Mouse (Mus musculus) thymus, postnatal 4 days (tissue): Measurements from ENCODE around the gene Plp2.
"Not testable (repeated sequence)": the region's sequence is repeated elsewhere in the genome, so short reads cannot be mapped to it uniquely, and the experiment has no call there.

Experiments
- DNase-seq: peaks from one replicate; pipeline ENCODE4 v3.0.0; 2021

Gene Plp2

DNA sequence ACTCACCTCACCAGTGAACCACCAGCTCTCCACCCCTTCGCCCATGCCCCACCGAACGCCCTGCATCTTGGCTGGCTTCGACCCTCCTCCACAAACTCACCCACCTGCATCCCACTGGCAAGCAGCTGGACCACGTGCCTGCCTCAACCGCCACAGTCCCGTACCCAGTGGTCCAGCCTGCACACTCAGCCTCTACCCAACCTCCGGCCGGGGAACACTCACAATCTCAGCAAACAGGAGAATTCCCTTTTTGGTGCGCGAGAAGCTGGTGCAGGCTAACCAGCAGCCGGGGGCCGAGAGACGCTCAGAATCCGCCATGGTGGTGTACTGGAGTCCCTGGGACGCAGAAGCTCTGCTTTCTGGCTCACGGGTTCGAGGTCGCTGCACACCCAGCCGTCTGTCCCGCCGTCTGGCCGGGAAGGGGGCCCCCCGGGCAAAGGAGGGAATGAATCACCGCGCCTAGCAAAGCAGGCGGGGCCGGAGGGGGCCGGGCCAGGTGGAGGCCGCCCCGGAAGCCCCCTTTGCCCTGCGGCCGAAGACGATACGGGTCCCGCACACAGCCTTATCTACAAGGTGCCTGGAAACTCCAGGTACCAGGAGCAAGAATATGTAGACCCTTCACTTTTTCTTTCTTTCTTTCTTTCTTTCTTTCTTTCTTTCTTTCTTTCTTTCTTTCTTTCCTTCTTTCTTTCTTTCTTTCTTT lies at the start of gene Plp2:
Gene Plp2 (minus strand): TSS at position 470 of the 703 bp plus-strand sequence.
- peak; percentile 57 for DNase-seq

DNA sequence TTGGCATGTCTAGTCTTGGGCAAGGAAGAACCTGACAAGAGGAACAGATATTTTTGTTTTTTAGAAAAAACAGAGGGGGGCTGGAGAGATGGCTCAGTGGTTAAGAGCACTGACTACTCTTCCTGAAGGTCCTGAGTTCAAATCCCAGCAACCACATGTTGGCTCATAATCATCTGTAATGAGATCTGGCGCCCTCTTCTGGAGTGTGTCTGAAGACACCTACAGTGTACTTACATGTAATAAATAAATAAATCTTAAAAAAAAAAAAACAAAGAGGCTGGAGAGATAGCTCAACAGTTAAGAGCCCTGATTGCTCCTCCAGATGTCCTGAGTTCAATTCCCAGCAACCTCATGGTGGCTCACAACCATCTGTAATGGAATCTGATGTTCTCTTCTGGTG lies 44.9 kb upstream of the Plp2 start:
- peak; percentile 43 for DNase-seq

DNA sequence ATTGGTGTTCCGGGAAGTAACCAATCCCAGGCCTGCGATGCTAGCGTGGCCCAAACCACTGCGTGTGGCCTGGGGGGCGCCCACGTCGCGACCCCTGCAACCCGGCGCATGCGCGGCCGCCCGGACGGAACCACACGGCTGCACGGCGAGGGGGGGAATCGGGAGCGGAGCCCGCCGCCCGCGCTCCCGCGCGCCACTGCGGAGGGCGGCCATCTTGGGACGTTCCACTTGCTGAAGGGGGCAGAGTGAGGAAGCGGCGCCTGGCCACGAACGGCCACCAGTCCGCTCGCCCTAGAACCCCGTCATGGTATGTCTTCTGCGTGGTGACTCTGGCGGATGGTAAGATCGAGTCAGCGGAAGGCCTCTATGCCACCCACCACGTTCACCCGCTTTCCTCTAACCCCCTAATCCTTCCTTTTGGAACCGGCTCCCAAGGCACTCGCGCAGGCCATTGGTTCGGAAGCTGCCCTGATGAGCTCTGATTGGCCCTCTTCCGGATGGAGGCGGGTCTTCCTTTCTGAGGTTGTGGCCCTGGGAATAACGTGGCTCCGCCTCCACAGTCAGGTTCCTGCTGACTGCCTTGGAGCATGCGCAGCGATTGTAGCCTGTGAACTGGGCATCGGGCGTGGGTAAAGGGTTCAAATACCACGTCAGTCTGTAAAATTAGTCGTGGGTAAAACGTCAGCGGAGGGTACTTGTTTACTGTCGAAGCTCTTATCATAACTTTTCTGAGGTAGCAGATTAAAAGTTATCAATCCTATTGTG lies 43.1 kb upstream of the Plp2 start, which contains the start of gene Wdr45:
Gene Wdr45 (plus strand): TSS at position 199 of the 765 bp plus-strand sequence.
- DNase-seq = peak; percentile 90

DNA sequence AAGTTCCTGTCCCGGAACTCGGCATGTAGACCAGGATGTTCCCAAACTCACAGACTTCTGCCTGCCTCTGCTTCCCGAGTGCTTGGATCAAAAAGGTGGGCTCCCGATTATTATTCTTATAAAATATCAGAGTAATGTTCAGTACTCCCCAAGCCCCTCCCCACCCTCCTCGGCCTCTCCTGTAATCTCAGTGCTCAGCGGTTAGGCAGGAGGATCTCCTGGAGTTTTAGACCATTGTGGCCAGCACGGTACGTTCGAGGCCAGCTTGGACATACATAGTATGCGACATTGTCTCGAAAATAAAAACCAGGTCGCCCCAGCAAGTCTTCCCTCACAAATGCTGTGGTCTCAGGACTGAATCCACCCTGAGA lies 42.6 kb upstream of the Plp2 start:
- DNase-seq = not testable (repeated sequence)

GRCm38 (mm10) chrX:7696954-7697381 lies 25.8 kb upstream of the Plp2 start, which contains the start of gene Gpkow:
Gene Gpkow, plus strand, starts transcription at chrX:7697131.
- peak; percentile 75 for DNase-seq

DNA sequence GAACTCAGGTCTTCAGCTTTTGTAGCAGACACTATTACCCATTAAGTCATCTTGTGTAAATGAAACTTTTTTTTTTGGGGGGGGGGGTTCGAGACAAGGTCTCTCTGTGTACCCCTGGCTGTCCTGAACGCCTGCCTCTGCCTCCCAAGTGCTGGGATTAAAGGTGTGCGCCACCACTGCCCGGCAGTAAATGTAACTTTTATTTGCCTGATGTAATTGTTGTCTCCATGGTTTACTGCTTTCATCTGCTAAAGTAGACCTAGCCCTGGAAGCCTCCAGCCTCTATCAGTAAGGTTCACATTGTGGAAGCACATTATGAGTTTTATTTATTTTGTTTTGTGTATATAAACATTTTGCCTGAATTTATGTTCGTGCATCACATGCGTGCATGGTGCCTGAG lies 25.3 kb upstream of the Plp2 start:
- no peak for DNase-seq

DNA sequence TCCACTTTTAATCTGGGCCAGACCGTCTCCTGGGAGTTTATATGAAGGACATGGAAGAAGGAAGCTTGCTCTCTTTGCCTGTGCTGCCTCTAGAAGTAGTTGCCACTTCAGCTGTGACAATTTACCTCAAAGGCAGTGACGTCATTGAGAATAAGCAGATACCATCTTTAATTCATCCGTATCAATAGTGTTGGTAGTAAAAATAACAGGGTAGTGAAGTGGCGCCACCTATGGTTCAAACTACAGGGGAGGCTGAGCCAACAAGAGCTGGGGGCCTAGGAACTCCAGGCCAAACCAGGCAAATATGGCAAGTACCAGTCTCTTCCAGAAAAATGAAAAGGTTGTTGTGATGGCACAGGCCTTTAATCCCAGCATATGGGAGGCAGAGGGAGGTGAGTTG lies 21.7 kb upstream of the Plp2 start:
- peak; percentile 60 for DNase-seq

GRCm38 (mm10) chrX:7690486-7690885 lies 19.3 kb upstream of the Plp2 start:
- DNase-seq = no peak

- no peak for DNase-seq
Observed at GRCm38 (mm10) chrX:7688321-7688720, 17.1 kb upstream of the Plp2 start.

DNA sequence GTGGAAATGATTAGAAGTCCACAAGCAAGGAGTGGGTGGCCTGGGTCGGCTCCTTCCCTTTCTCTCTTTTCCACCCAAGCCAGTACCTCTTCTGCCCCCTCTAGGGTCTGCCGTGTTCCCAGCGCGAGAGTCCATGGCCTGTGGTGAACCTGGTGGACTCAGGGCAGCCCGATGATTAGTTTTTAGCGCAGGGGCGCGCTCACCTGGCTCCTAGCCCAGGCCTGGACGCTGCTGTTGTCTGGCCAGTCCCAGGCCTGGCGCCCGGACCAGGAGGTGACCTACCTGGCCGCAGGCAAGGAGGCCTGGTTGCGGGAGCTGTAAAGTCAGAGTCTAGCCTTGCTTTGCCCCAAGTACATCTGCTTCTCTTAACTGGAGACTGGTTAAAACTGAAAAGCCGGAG lies 9.7 kb upstream of the Plp2 start, which contains the start of gene Magix:
Gene Magix (minus strand): TSS at position 388 of the 400 bp plus-strand sequence.
- no peak for DNase-seq

GRCm38 (mm10) chrX:7680057-7680412 lies 8.8 kb upstream of the Plp2 start:
- no peak for DNase-seq

- peak; percentile 93 for DNase-seq
Observed at GRCm38 (mm10) chrX:7679405-7680056, 8.3 kb upstream of the Plp2 start.

- DNase-seq = no peak
Observed at GRCm38 (mm10) chrX:7678986-7679385, 7.8 kb upstream of the Plp2 start.

DNA sequence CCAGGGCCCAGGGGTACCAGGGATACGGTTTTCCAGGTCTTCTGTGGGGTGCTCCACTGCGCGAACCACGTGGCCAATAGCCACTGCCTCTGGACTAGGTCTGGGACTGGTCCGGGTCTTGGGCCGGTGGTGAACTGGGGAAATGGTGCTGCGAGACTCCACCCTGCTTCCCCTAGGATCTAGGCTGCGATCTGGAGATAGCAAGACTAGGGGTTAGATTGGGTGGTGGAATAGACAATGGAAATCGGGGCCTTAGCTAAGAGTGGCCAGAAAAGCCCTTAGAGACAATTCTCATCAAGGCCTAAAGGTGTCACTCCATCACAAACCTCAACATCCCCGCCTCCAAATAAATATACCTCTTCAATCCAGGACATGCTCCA lies 3.8 kb upstream of the Plp2 start:
- no peak for DNase-seq

- peak; percentile 65 for DNase-seq
Observed at GRCm38 (mm10) chrX:7674284-7675000, 3.3 kb upstream of the Plp2 start.

GRCm38 (mm10) chrX:7673578-7674281 lies 2.5 kb upstream of the Plp2 start:
- peak; percentile 66 for DNase-seq

DNA sequence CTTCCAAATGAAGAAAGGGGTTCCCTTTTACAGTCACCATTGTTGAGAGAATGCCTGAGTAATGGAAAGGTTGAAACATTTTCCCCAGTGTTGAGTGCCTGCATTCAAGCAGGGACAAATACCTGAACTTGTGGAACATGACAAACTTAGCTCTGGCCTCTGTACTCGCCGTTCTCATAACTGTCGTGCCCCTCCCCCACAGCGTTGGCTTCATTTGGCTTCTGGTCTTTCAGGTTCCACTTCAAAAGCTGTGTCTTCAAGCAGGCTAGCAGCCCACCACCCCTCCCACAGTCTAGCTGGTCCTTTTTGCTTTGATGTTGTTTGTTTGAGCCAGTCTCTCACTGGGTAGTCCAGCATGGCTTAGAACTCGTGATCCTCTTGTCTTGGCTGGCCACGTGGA lies 1.5 kb upstream of the Plp2 start:
- peak; percentile 17 for DNase-seq

DNA sequence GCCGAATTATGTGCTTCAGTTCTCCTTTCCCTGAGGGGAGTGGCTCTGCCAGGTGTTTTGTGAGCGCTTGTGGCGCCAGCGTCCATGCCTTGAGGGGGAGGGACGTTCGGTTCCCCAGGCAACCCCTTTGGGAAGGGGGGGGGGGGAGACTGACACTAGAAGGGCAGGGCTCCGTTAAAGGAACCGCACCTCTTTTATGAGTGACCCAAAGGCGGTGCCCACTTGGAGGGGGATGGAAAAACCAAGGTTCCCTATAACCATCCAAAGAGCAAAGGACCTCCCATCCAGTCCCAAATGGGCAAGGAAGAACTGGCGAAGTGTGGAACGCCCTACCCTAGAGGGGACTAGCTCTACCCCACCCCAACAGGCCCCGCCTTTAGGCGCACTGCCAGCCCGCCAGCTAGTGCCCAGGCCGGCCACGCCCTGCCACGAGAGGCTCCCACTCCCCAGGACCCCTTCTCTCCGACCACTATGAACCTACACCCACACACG lies 754 bp downstream of the Plp2 start:
- DNase-seq = peak; percentile 60

GRCm38 (mm10) chrX:7665739-7666502 lies 5.3 kb downstream of the Plp2 start:
- no peak for DNase-seq

- no peak for DNase-seq
Observed at GRCm38 (mm10) chrX:7664791-7665190, 6.4 kb downstream of the Plp2 start.

GRCm38 (mm10) chrX:7662936-7663335 lies 8.3 kb downstream of the Plp2 start:
- no peak for DNase-seq
